Mouse (Mus musculus): ENCODE data around the gene Spryd4. TPM values are rescaled to one million over a fixed set of nuclear protein-coding genes. Genes with fewer than 3 reads are reported as not detected.
A peak's percentile ranks its signal among the peaks of the same experiment; 100 is the strongest.
"Not testable (repeated sequence)": the region's sequence is repeated elsewhere in the genome, so short reads cannot be mapped to it uniquely, and the experiment has no call there.

The Spryd4 gene
- polyA plus RNA-seq, 1 experiment from 2014 or later, result 26.2 TPM

- H3K9me3 ChIP-seq (replicated peaks), result no peaks in the 10 kb centered on the region
- WGBS (ENCODE audit: insufficient replicate concordance), result 51% methylated on average over 2 of the region's 2 CpGs
- H3K9ac ChIP-seq, result no peak overlapping the region
- no peak overlapping the region for H3K27ac ChIP-seq (replicated peaks)
- 0 out of 2 replicates have a peak, but pooled peaks cover 4% of the 10 kb centered on the region for H3K27me3 ChIP-seq
- peaks cover 34% of the 10 kb centered on the region for H3K4me1 ChIP-seq (replicated peaks)
- H3K4me2 ChIP-seq, result no peak overlapping the region
- no peaks in the 10 kb centered on the region for H3K36me3 ChIP-seq (replicated peaks)
- ATAC-seq (ENCODE audit: insufficient read depth), result peak; percentile 43; the same call in 1 of the 2 replicates
- no peak overlapping the region for H3K4me3 ChIP-seq (replicated peaks)
These were observed 25.6 kb downstream of the Spryd4 start for GRCm38 (mm10) chr10:128185959-128186358.

GRCm38 (mm10) chr10:128185277-128185940, 26.2 kb downstream of the Spryd4 start:
- Histone ChIP-seq H3K4me3 (replicated peaks) (no peak overlapping the region), H3K4me2 (no peak overlapping the region), H3K27me3 (no peaks in the 10 kb centered on the region), H3K9ac (no peak overlapping the region), H3K4me1 (replicated peaks) (peaks cover 34% of the 10 kb centered on the region), H3K27ac (replicated peaks) (no peak overlapping the region), H3K36me3 (replicated peaks) (no peaks in the 10 kb centered on the region), H3K9me3 (replicated peaks) (no peaks in the 10 kb centered on the region)
- 68% methylated on average over 6 of the region's 6 CpGs for WGBS (ENCODE audit: insufficient replicate concordance)
- no peak for ATAC-seq (ENCODE audit: insufficient read depth)

- ATAC-seq (ENCODE audit: insufficient read depth), result no peak
- Histone ChIP-seq H3K9me3 (replicated peaks) (no peaks in the 10 kb centered on the region), H3K4me1 (replicated peaks) (peaks cover 41% of the 10 kb centered on the region), H3K9ac (no peak overlapping the region), H3K4me2 (no peak overlapping the region), H3K27ac (replicated peaks) (no peak overlapping the region), H3K36me3 (replicated peaks) (no peaks in the 10 kb centered on the region), H3K4me3 (replicated peaks) (no peak overlapping the region), H3K27me3 (no peaks in the 10 kb centered on the region)
- WGBS (ENCODE audit: insufficient replicate concordance), result 82% methylated on average over 2 of the region's 2 CpGs
These were observed 27.3 kb downstream of the Spryd4 start for GRCm38 (mm10) chr10:128184296-128184695.

DNA sequence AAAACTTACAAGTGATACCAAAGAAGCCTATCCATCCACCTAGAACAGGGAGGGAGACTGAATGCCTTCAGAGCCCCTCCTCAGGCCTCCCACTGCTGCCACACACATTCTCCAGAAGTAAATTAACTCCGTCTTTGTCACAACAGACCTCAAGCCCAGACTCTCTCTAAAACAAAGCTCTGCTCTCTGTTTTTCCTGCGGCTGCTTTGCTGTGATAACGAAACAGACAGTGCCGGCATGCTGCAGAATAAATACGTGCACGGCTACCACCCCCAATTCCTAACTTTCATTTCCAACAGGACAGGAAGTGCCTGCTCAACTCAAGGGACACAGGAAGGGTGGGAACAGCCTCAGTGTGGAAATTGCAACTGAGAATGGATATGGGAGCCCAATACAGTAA, 31.6 kb downstream of the Spryd4 start, which contains the start of gene Rbms2:
Gene Rbms2, minus strand, starts transcription at position 309 of the 400 bp plus-strand sequence.
- peak within 1 kb of the TSS; percentile 17 for H3K4me3 ChIP-seq (replicated peaks)
- no peaks in the 10 kb centered on the region for H3K27me3 ChIP-seq
- no peak for ATAC-seq (ENCODE audit: insufficient read depth)
- H3K36me3 ChIP-seq (replicated peaks), result no peaks in the 10 kb centered on the region
- no peaks in the 10 kb centered on the region for H3K9me3 ChIP-seq (replicated peaks)
- peak within 1 kb of the TSS; percentile 52 for H3K4me2 ChIP-seq
- 0 out of 2 replicates have a peak within 1 kb of the TSS, but pooled peaks have one; percentile 25 for H3K9ac ChIP-seq
- H3K27ac ChIP-seq (replicated peaks), result peak within 1 kb of the TSS; percentile 46
- H3K4me1 ChIP-seq (replicated peaks), result peaks cover 18% of the 10 kb centered on the region
- WGBS (ENCODE audit: insufficient replicate concordance), result 3% methylated on average over 6 of the region's 6 CpGs

DNA sequence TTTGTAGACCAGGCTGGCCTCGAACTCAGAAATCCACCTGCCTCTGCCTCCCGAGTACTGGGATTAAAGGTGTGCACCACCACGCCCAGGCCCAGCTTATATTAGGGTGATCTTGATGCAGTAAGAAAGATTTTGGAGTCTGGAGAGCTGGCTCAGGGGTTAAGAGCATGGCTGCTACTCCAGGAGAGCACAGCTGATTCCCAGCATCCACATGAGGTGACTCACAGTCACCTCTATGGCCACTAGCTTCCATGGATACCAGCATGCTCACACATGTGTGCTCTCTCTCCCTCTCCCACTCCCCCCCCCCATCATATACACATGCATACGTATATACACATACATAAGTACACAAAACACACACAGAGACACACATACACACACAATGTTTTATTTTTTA, 34.3 kb downstream of the Spryd4 start:
- Histone ChIP-seq H3K4me3 (replicated peaks) (no peak overlapping the region), H3K4me1 (replicated peaks) (peaks cover 30% of the 10 kb centered on the region), H3K9ac (no peak overlapping the region), H3K27me3 (no peaks in the 10 kb centered on the region), H3K36me3 (replicated peaks) (no peaks in the 10 kb centered on the region), H3K27ac (replicated peaks) (no peak overlapping the region), H3K4me2 (no peak overlapping the region), H3K9me3 (replicated peaks) (no peaks in the 10 kb centered on the region)
- ATAC-seq (ENCODE audit: insufficient read depth), result no peak
- WGBS (ENCODE audit: insufficient replicate concordance), result 71% methylated on average over 4 of the region's 4 CpGs

DNA sequence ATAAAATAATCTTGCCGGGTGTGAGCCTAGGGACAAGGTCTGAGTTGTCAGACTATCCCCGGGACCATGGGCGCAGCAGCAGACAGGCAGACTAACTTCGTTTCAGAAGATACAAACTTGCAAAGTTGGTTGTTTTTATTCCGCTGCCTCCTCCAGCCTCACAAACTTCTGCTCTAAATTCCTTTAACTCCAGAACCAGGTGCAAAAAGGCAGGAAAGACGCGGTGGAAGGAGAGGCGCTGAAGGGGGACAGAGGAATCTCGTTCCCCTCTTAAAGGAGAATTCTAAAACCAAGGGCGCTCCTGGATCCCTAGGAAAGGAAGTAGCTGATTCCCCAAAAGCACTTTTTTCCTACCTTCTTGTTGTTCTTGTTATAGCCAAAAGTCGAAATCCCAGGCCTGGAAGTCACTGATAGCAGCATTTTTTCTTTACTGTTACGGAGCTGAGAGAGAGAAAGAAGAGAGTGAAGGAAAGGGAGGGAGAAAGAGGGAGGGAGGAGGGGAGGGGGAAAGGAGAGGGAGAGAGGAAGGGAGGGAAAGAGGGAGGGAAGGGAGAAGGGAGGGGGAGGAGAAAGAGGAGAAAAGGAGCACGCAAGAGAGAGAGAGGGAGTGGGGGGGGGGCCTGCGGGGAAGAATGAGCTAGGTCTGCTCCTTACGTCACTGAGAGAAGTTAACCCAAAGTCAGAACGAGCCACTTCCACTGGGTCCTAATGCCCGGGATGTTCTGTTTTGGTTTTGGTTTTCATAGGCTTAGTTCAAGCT, 35.4 kb downstream of the Spryd4 start:
- peak overlapping the region; percentile 61 for H3K4me3 ChIP-seq (replicated peaks)
- under 1% methylated on average over 17 of the region's 17 CpGs for WGBS (ENCODE audit: insufficient replicate concordance)
- H3K27me3 ChIP-seq, result no peaks in the 10 kb centered on the region
- H3K4me2 ChIP-seq, result peak overlapping the region; percentile 76
- H3K9ac ChIP-seq, result peak overlapping the region; percentile 58
- H3K9me3 ChIP-seq (replicated peaks), result no peaks in the 10 kb centered on the region
- ATAC-seq (ENCODE audit: insufficient read depth), result peak; percentile 73
- peak overlapping the region; percentile 41 for H3K27ac ChIP-seq (replicated peaks)
- peaks cover 33% of the 10 kb centered on the region for H3K4me1 ChIP-seq (replicated peaks)
- H3K36me3 ChIP-seq (replicated peaks), result no peaks in the 10 kb centered on the region

DNA sequence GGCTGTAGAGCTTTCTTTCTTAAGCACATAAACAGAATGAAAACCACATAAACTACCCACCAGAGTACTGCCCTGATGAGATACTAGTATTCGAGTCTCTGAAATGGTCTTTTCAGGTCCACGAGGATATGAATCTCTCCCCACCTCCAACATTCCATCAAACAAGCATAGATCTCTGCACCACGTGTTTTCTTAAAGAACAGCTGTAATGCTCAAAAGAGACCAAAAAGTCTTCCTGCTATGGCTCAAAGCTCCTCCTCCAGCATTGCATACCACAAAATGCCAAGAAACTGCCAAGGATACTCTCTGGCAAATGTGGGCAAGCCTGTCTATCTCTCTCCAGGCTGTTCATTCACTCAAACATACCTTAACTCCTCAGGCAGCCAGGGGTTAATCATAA, 36.3 kb downstream of the Spryd4 start:
- Histone ChIP-seq H3K4me2 (peak overlapping the region; percentile 76), H3K36me3 (replicated peaks) (no peaks in the 10 kb centered on the region), H3K27ac (replicated peaks) (no peak overlapping the region), H3K4me1 (replicated peaks) (peaks cover 35% of the 10 kb centered on the region), H3K27me3 (no peaks in the 10 kb centered on the region), H3K9ac (peak overlapping the region; percentile 58; the same call in 1 of the 2 replicates), H3K4me3 (replicated peaks) (peak overlapping the region; percentile 61), H3K9me3 (replicated peaks) (no peaks in the 10 kb centered on the region)
- WGBS (ENCODE audit: insufficient replicate concordance), result 25% methylated on average over 3 of the region's 3 CpGs
- ATAC-seq (ENCODE audit: insufficient read depth), result no peak

GRCm38 (mm10) chr10:128171348-128171747, 40.3 kb downstream of the Spryd4 start:
- 76% methylated on average over 10 of the region's 10 CpGs for WGBS (ENCODE audit: insufficient replicate concordance)
- H3K4me3 ChIP-seq (replicated peaks), result not testable (repeated sequence)

GRCm38 (mm10) chr10:128167091-128167490, 44.5 kb downstream of the Spryd4 start:
- WGBS (ENCODE audit: insufficient replicate concordance), result 36% methylated on average over 6 of the region's 6 CpGs
- ATAC-seq (ENCODE audit: insufficient read depth), result no peak
- Histone ChIP-seq H3K4me3 (replicated peaks) (no peak overlapping the region), H3K36me3 (replicated peaks) (no peaks in the 10 kb centered on the region), H3K27ac (replicated peaks) (no peak overlapping the region), H3K4me1 (replicated peaks) (peaks cover 8% of the 10 kb centered on the region), H3K4me2 (no peak overlapping the region), H3K27me3 (no peaks in the 10 kb centered on the region), H3K9me3 (replicated peaks) (no peaks in the 10 kb centered on the region), H3K9ac (no peak overlapping the region)

More at GRCm38 (mm10) chr10:128171348-128171747, 40.3 kb downstream of the Spryd4 start:
- H3K4me1 ChIP-seq (replicated peaks), result peaks cover 28% of the 10 kb centered on the region
- H3K4me2 ChIP-seq; H3K9me3 ChIP-seq (replicated peaks); H3K36me3 ChIP-seq (replicated peaks); ATAC-seq (ENCODE audit: insufficient read depth); H3K27ac ChIP-seq (replicated peaks); H3K27me3 ChIP-seq; H3K9ac ChIP-seq: not testable (repeated sequence)

- not testable (repeated sequence) for H3K27me3 ChIP-seq; ATAC-seq (ENCODE audit: insufficient read depth); H3K4me2 ChIP-seq; H3K4me1 ChIP-seq (replicated peaks); H3K36me3 ChIP-seq (replicated peaks); H3K4me3 ChIP-seq (replicated peaks); H3K9me3 ChIP-seq (replicated peaks); H3K27ac ChIP-seq (replicated peaks); H3K9ac ChIP-seq
- 53% methylated on average over 3 of the region's 3 CpGs for WGBS (ENCODE audit: insufficient replicate concordance)
These were observed 45.9 kb downstream of the Spryd4 start for GRCm38 (mm10) chr10:128165726-128166125.
